Mouse (Mus musculus) limb, embryonic 14.5 days (tissue): ENCODE measurements around the gene Slc25a33. TPM values are rescaled to one million over a fixed set of nuclear protein-coding genes. Genes with fewer than 3 reads are reported as not detected.

ENCODE experiments used
- ATAC-seq: fragments of 200-750 bp; cut with Nextera tagmentation; 2 replicates; pipeline ENCODE4 v1.8.0; 2017; ENCODE audit warnings: low read depth, moderate number of reproducible peaks, moderate TSS enrichment; ENCODE audit not compliant: low FRiP score
- DNase-seq: peaks from one replicate; pipeline ENCODE4 v3.0.0-alpha.2; 2015; ENCODE audit warnings: low spot score
- H3K27ac ChIP-seq: fragments of 300-500 bp; sonication (generic); replicated peaks from 2 replicates; pipeline ENCODE4 v1.5.1; 2014; ENCODE audit warnings: low read depth, mild to moderate bottlenecking, low read length, moderate library complexity, mixed read lengths
- H3K27me3 ChIP-seq: fragments of 300-500 bp; sonication (generic); 2 replicates; pipeline ENCODE4 v1.6.1; 2014; ENCODE audit warnings: low read length, mixed read lengths; ENCODE audit not compliant: control insufficient read depth, insufficient read depth
- H3K36me3 ChIP-seq: fragments of 300-500 bp; sonication (generic); 2 replicates; pipeline ENCODE4 v1.6.1; 2014; ENCODE audit warnings: mild to moderate bottlenecking, low read length, moderate library complexity, mixed read lengths; ENCODE audit not compliant: control insufficient read depth, insufficient read depth
- H3K4me1 ChIP-seq: fragments of 300-500 bp; sonication (generic); 2 replicates; pipeline ENCODE4 v1.6.1; 2014; ENCODE audit warnings: antibody characterized with exemption, low read length, mixed read lengths; ENCODE audit not compliant: control insufficient read depth, insufficient read depth
- H3K4me2 ChIP-seq: fragments of 300-500 bp; sonication (generic); replicated peaks from 2 replicates; pipeline ENCODE4 v1.6.1; 2014; ENCODE audit warnings: low read depth, mild to moderate bottlenecking, low read length, moderate library complexity; ENCODE audit not compliant: severe bottlenecking
- H3K4me3 ChIP-seq: fragments of 300-500 bp; sonication (generic); replicated peaks from 2 replicates; pipeline ENCODE4 v1.5.1; 2014; ENCODE audit warnings: low read length
- H3K9ac ChIP-seq: fragments of 300-500 bp; sonication (generic); 2 replicates; pipeline ENCODE4 v1.6.1; 2014; ENCODE audit warnings: mild to moderate bottlenecking, low read depth, low read length, moderate library complexity; ENCODE audit not compliant: severe bottlenecking
- H3K9me3 ChIP-seq: fragments of 300-500 bp; sonication (generic); 2 replicates; pipeline ENCODE4 v1.6.1; 2016; ENCODE audit warnings: low read length; ENCODE audit not compliant: control insufficient read depth
- POLR2A ChIP-seq: fragments of 200-500 bp; IDR thresholded peaks from 2 replicates; pipeline ENCODE4 v1.8.0; 2012; ENCODE audit warnings: inconsistent platforms, mild to moderate bottlenecking, moderate library complexity, borderline replicate concordance; ENCODE audit not compliant: insufficient read depth, insufficient read length; ENCODE audit errors: extremely low read depth
- WGBS: fragments of 180-500 bp; shearing (Covaris S2); extraction: QIAGEN DNeasy Blood & Tissue Kit; methylation state at CpG from one replicate; pipeline ENCODE4 v1.1.7; 2014; 5-methylcytosine and 5-hydroxymethylcytosine counted together
- polyA plus RNA-seq, 2 experiments: library from polyadenylated mRNA; depleted of rRNA in 1 of 2; stranded (reverse) in 1 of 2; unstranded in 1 of 2; fragments of >200 nt; fragmentation: Nextera tagmentation in 1 of 2; extraction: Ambion mirVana in 1 of 2; gene quantifications; 2 replicates each; pipeline versions ENCODE4 v1.2.1 to v1.2.3; 2012 to 2014

The Slc25a33 gene
- polyA plus RNA-seq, 2 experiments, result 8.2 to 10.8 TPM

- ATAC-seq (no peak), DNase-seq (no peak)
- H3K9ac ChIP-seq, result peak overlapping the region; percentile 34
- no peaks in the 10 kb centered on the region for H3K9me3 ChIP-seq
- WGBS, result 37% methylated on average over 6 of the region's 6 CpGs
- H3K27ac ChIP-seq, result no peak overlapping the region
- H3K4me2 ChIP-seq, result no peak overlapping the region
- H3K4me3 ChIP-seq, result no peak overlapping the region
- H3K36me3 ChIP-seq, result peaks cover 27% of the 10 kb centered on the region
- no peak for TF ChIP-seq POLR2A
- H3K27me3 ChIP-seq, result no peaks in the 10 kb centered on the region
- H3K4me1 ChIP-seq, result peaks cover 39% of the 10 kb centered on the region
These were observed 40.3 kb downstream of the Slc25a33 start for GRCm38 (mm10) chr4:149733748-149734147.

- H3K4me1 ChIP-seq, result peaks cover 39% of the 10 kb centered on the region
- 0 out of 2 replicates have a peak overlapping the region, but pooled peaks have one; percentile 7 for H3K9ac ChIP-seq
- no peak for TF ChIP-seq POLR2A
- no peak overlapping the region for H3K4me3 ChIP-seq
- no peaks in the 10 kb centered on the region for H3K27me3 ChIP-seq
- WGBS, result 66% methylated on average over 10 of the region's 10 CpGs
- H3K4me2 ChIP-seq, result no peak overlapping the region
- H3K9me3 ChIP-seq, result no peaks in the 10 kb centered on the region
- ATAC-seq (peak; percentile 20), DNase-seq (no peak)
- H3K36me3 ChIP-seq, result peaks cover 36% of the 10 kb centered on the region
- H3K27ac ChIP-seq, result no peak overlapping the region; the same call in 1 of the 2 replicates
These were observed 41.3 kb downstream of the Slc25a33 start for GRCm38 (mm10) chr4:149732800-149733199.

GRCm38 (mm10) chr4:149732313-149732712 is 41.8 kb downstream of the Slc25a33 start:
- Histone ChIP-seq H3K36me3 (peaks cover 41% of the 10 kb centered on the region), H3K27ac (no peak overlapping the region; the same call in 1 of the 2 replicates), H3K9me3 (no peaks in the 10 kb centered on the region), H3K9ac (peak overlapping the region; percentile 31; the same call in 1 of the 2 replicates), H3K4me3 (no peak overlapping the region), H3K4me1 (peaks cover 39% of the 10 kb centered on the region), H3K27me3 (no peaks in the 10 kb centered on the region), H3K4me2 (no peak overlapping the region)
- 88% methylated on average over 3 of the region's 3 CpGs for WGBS
- DNase-seq (no peak), ATAC-seq (peak; percentile 51)
- TF ChIP-seq POLR2A, result no peak

GRCm38 (mm10) chr4:149730827-149731226 is 43.2 kb downstream of the Slc25a33 start:
- Histone ChIP-seq H3K27ac (no peak overlapping the region), H3K4me3 (no peak overlapping the region), H3K9ac (no peak overlapping the region), H3K36me3 (peaks cover 56% of the 10 kb centered on the region), H3K4me1 (peaks cover 25% of the 10 kb centered on the region), H3K4me2 (no peak overlapping the region), H3K9me3 (no peaks in the 10 kb centered on the region), H3K27me3 (no peaks in the 10 kb centered on the region)
- DNase-seq (no peak), ATAC-seq (no peak)
- 78% methylated on average over 7 of the region's 7 CpGs for WGBS
- TF ChIP-seq POLR2A, result no peak

GRCm38 (mm10) chr4:149728810-149729209 is 45.3 kb downstream of the Slc25a33 start:
- Histone ChIP-seq H3K4me3 (no peak overlapping the region), H3K27ac (no peak overlapping the region), H3K4me1 (peaks cover 6% of the 10 kb centered on the region), H3K27me3 (no peaks in the 10 kb centered on the region), H3K9ac (no peak overlapping the region), H3K4me2 (no peak overlapping the region), H3K36me3 (peaks cover 75% of the 10 kb centered on the region), H3K9me3 (no peaks in the 10 kb centered on the region)
- no peak for ATAC-seq
- no peak for TF ChIP-seq POLR2A
- DNase-seq, result no peak
- 66% methylated on average over 8 of the region's 8 CpGs for WGBS

GRCm38 (mm10) chr4:149727636-149728035 is 46.4 kb downstream of the Slc25a33 start:
- Histone ChIP-seq H3K4me3 (no peak overlapping the region), H3K27ac (no peak overlapping the region), H3K9ac (no peak overlapping the region), H3K4me1 (no peaks in the 10 kb centered on the region), H3K36me3 (peaks cover 82% of the 10 kb centered on the region), H3K27me3 (no peaks in the 10 kb centered on the region), H3K9me3 (no peaks in the 10 kb centered on the region), H3K4me2 (no peak overlapping the region)
- no peak for TF ChIP-seq POLR2A
- no peak for ATAC-seq
- 96% methylated on average over 5 of the region's 5 CpGs for WGBS
- DNase-seq, result no peak
